Mouse (Mus musculus) embryonic facial prominence, embryonic 12.5 days (tissue): ENCODE measurements around the gene Vmn1r127. TPM values are rescaled to one million over a fixed set of nuclear protein-coding genes. Genes with fewer than 3 reads are reported as not detected.
"Not testable (repeated sequence)": the region's sequence is repeated elsewhere in the genome, so short reads cannot be mapped to it uniquely, and the experiment has no call there.

Experiments
- ATAC-seq: fragments of 200-750 bp; cut with Nextera tagmentation; 2 replicates; pipeline ENCODE4 v1.8.0; 2017; ENCODE audit not compliant: insufficient number of reproducible peaks, insufficient read depth, low FRiP score, low TSS enrichment
- H3K27ac ChIP-seq: fragments of 300-500 bp; sonication (generic); 2 replicates; pipeline ENCODE4 v1.5.1; 2016; ENCODE audit warnings: mild to moderate bottlenecking
- H3K27me3 ChIP-seq: fragments of 300-500 bp; sonication (generic); 2 replicates; pipeline ENCODE4 v1.6.1; 2016; ENCODE audit warnings: mild to moderate bottlenecking, moderate library complexity
- H3K36me3 ChIP-seq: fragments of 300-500 bp; sonication (generic); 2 replicates; pipeline ENCODE4 v1.6.1; 2016; ENCODE audit warnings: mild to moderate bottlenecking
- H3K4me1 ChIP-seq: fragments of 300-500 bp; sonication (generic); 2 replicates; pipeline ENCODE4 v1.6.1; 2016
- H3K4me2 ChIP-seq: fragments of 300-500 bp; sonication (generic); replicated peaks from 2 replicates; pipeline ENCODE4 v1.6.1; 2016; ENCODE audit warnings: mild to moderate bottlenecking, moderate library complexity
- H3K4me3 ChIP-seq: fragments of 300-500 bp; sonication (generic); 2 replicates; pipeline ENCODE4 v1.5.1; 2016; ENCODE audit warnings: mild to moderate bottlenecking
- H3K9ac ChIP-seq: fragments of 300-500 bp; sonication (generic); 2 replicates; pipeline ENCODE4 v1.6.1; 2016; ENCODE audit warnings: mild to moderate bottlenecking, moderate library complexity
- H3K9me3 ChIP-seq: fragments of 300-500 bp; sonication (generic); 2 replicates; pipeline ENCODE4 v1.6.1; 2016; ENCODE audit warnings: mild to moderate bottlenecking, moderate library complexity
- WGBS: fragments of 180-500 bp; shearing (Covaris S2); methylation state at CpG from one replicate; pipeline ENCODE4 v1.1.7; 2016; 5-methylcytosine and 5-hydroxymethylcytosine counted together
- polyA plus RNA-seq: library from polyadenylated mRNA; unstranded; fragments of >200 nt; fragmentation: Nextera tagmentation; extraction: Ambion mirVana; gene quantifications from 2 replicates; pipeline ENCODE4 v1.2.1, GENCODE M21; 2016

The Vmn1r127 gene
- not detected in 2 replicates for polyA plus RNA-seq

- H3K4me3 ChIP-seq, H3K9ac ChIP-seq, H3K36me3 ChIP-seq, H3K27me3 ChIP-seq, H3K4me1 ChIP-seq, ATAC-seq, H3K4me2 ChIP-seq, H3K27ac ChIP-seq, H3K9me3 ChIP-seq: not testable (repeated sequence)
- WGBS, result no CpG with 5 or more reads among the region's 3 CpGs
These were observed at the start of gene Vmn1r127 for GRCm38 (mm10) chr7:21319761-21320160. Gene Vmn1r127, minus strand, starts transcription at chr7:21319861.

GRCm38 (mm10) chr7:21361191-21361590 lies 41.5 kb upstream of the Vmn1r127 start, which contains the start of gene Vmn1r129:
Gene Vmn1r129, minus strand, starts transcription at chr7:21361291.
- not testable (repeated sequence) for H3K9ac ChIP-seq, H3K4me2 ChIP-seq, ATAC-seq, H3K4me1 ChIP-seq, H3K27ac ChIP-seq, H3K27me3 ChIP-seq, H3K4me3 ChIP-seq, H3K36me3 ChIP-seq, H3K9me3 ChIP-seq
- WGBS, result no CpG with 5 or more reads among the region's 1 CpGs

- 60% methylated on average over 1 of the region's 1 CpGs for WGBS
- H3K9me3 ChIP-seq, result not testable (repeated sequence)
These were observed 29.4 kb upstream of the Vmn1r127 start, which contains the start of gene Vmn1r128 for GRCm38 (mm10) chr7:21349073-21349472. Gene Vmn1r128, plus strand, starts transcription at chr7:21349373.

GRCm38 (mm10) chr7:21301367-21301766 lies 18.3 kb downstream of the Vmn1r127 start, which contains the start of gene Vmn1r126:
Gene Vmn1r126, minus strand, starts transcription at chr7:21301467.
- not testable (repeated sequence) for H3K9me3 ChIP-seq, ATAC-seq, H3K9ac ChIP-seq

More at GRCm38 (mm10) chr7:21349073-21349472, 29.4 kb upstream of the Vmn1r127 start, which contains the start of gene Vmn1r128:
- H3K9ac ChIP-seq, H3K4me1 ChIP-seq, ATAC-seq, H3K27me3 ChIP-seq, H3K27ac ChIP-seq, H3K4me3 ChIP-seq, H3K4me2 ChIP-seq, H3K36me3 ChIP-seq: not testable (repeated sequence)

GRCm38 (mm10) chr7:21271879-21272278 lies 47.8 kb downstream of the Vmn1r127 start, which contains the start of gene Vmn1r125:
Gene Vmn1r125, plus strand, starts transcription at chr7:21272179.
- H3K4me3 ChIP-seq, H3K9ac ChIP-seq, H3K27me3 ChIP-seq, H3K4me2 ChIP-seq, ATAC-seq, H3K27ac ChIP-seq, H3K36me3 ChIP-seq, H3K9me3 ChIP-seq, H3K4me1 ChIP-seq: not testable (repeated sequence)
- WGBS, result 68% methylated on average over 3 of the region's 3 CpGs

More at GRCm38 (mm10) chr7:21301367-21301766, 18.3 kb downstream of the Vmn1r127 start, which contains the start of gene Vmn1r126:
- H3K36me3 ChIP-seq, H3K4me1 ChIP-seq, H3K27me3 ChIP-seq, H3K4me3 ChIP-seq, H3K27ac ChIP-seq, H3K4me2 ChIP-seq: not testable (repeated sequence)
- WGBS, result no CpG with 5 or more reads among the region's 5 CpGs

Other genes with a start within 250 kb of the Vmn1r127 start
- gene Vmn1r121, start 221.3 kb downstream of the Vmn1r127 start, polyA plus RNA-seq, result not detected in 2 replicates
- gene Vmn1r122, start 185.7 kb downstream of the Vmn1r127 start, polyA plus RNA-seq, result not detected in 2 replicates
- gene Vmn1r123, start 157.7 kb downstream of the Vmn1r127 start, polyA plus RNA-seq, result not detected in 2 replicates
- not detected in 2 replicates for gene Gm5157, start 129.4 kb downstream of the Vmn1r127 start, polyA plus RNA-seq
- not detected in 2 replicates for gene Vmn1r124, start 59.2 kb downstream of the Vmn1r127 start, polyA plus RNA-seq
- gene Vmn1r125, start 47.7 kb downstream of the Vmn1r127 start, polyA plus RNA-seq, result not detected in 2 replicates
- not detected in 2 replicates for gene Vmn1r126, start 18.4 kb downstream of the Vmn1r127 start, polyA plus RNA-seq
- gene Vmn1r128, start 29.5 kb upstream of the Vmn1r127 start, polyA plus RNA-seq, result not detected in 2 replicates
- gene Vmn1r129, start 41.4 kb upstream of the Vmn1r127 start, polyA plus RNA-seq, result not detected in 2 replicates
- not detected in 2 replicates for gene Gm6882, start 112.9 kb upstream of the Vmn1r127 start, polyA plus RNA-seq
- not detected in 2 replicates for gene Vmn1r130, start 191.9 kb upstream of the Vmn1r127 start, polyA plus RNA-seq
- not detected in 2 replicates for gene Vmn1r131, start 226.2 kb upstream of the Vmn1r127 start, polyA plus RNA-seq